Mouse (Mus musculus) megakaryocyte, embryonic 14.5 days (primary cell): Measurements from ENCODE around the gene Anxa2.

Experiments used
- FLI1 ChIP-seq: IDR thresholded peaks from 2 replicates; pipeline ENCODE4 v1.6.1; 2012; ENCODE audit warnings: low read length, inconsistent platforms, mixed read lengths
- GATA1 ChIP-seq: IDR thresholded peaks from 3 replicates; pipeline ENCODE4 v1.6.1; 2012; ENCODE audit warnings: mixed read lengths, low read length, inconsistent platforms, borderline replicate concordance

DNA sequence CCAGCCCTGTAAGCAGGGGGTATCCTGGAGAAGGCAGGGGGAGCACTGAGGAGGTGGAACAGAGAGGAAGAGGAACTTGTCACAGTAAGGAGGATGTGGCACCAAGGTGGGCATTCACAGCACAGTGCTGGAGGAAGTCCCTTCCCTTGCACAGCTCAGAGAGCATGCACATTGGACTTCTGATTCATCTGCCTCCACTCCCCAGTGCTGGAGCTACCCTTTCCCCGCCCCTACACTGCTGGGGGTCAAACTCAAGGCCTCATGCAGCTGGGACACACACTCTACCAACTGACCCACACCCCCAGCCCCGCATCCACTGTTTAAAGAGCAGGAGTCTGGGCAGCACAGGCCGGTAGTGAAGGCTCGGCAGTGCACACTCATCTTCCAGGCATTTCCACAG is 12.7 kb downstream of the Anxa2 start:
- TF ChIP-seq GATA1 (no peak), FLI1 (no peak)
